Mouse (Mus musculus): ENCODE data around the gene Spsb1.

Gene Spsb1

DNA sequence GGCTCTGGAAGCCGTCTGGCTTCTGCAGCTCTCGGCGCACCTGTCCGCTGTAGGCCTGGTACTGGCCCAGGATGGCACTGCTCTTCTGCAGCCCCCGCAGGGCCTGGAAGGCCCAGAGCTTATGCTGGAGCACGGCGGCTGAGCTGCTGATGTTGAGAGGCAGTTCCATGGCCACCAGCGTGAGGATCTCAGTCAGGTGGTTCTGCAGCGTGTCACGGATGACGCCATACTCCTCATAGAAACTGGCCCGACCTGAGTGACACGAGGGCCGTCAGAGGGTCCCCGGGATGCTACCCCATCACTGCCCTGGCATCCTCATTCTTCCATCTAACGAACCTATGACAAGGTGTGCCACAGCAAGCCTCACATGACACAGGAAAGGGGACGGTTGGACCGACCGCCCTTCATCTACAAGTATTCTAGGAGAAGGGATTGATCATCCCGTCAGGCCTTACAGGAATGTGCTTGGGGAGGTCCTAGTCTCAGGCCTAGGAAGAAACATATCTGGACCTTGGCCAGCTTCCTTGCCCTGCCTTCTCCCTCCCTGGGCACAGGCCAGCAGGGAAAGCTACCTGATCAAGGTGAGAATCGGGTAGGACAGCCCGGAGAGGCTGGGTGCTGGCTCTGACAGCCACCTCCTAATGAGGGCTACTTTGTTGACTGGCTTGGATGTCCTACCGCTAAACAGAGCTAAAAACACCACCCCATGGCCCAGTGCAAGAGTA lies 29.2 kb upstream of the Spsb1 start:
- in situ Hi-C loops (cut with MboI), result no loop called here

DNA sequence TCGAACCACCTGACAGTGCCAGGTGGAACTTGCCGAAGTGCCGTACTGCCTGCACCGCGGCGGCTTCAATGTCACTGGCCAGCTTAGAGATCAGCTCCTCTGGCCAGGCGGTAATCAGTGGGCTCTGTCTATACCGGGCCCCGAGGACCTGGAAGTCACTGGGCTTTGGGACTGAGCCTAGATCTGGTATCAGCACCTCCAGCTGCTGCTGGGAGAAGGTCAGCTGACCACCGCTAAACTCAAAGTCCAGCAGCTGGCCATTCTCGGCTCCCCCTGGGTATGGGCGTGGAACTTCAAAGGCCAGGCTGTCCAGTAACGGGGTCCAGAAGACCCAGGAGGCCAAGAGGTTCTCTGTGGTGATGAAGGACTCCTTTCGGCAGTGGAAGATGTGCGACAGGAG lies 27.3 kb upstream of the Spsb1 start:
- in situ Hi-C loops (cut with MboI), result no loop called here

DNA sequence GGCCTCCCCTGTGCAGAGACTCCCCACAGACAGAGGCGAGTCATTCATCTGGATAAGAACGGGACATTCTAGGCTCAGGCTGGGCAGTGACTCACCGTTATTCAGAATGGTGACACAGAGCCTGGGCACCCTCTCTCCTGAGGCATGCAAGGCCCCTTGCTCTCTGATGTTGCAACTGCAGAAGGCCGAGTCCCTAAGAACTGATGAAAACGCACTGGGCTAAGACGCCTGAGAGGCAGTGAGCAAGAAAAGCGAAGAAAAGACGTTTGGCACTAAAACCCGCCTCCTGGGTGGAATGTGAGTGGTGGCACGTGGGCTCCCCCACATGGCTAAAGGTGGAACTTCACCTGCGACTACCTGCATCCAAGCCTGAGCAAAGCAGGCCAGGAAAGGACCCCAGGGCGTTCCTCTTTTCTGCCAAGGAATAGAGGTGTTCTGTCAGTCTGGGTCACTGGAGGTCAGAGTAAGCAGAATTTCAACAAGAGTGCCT lies 25.0 kb upstream of the Spsb1 start:
- in situ Hi-C loops (cut with MboI), result no loop called here

DNA sequence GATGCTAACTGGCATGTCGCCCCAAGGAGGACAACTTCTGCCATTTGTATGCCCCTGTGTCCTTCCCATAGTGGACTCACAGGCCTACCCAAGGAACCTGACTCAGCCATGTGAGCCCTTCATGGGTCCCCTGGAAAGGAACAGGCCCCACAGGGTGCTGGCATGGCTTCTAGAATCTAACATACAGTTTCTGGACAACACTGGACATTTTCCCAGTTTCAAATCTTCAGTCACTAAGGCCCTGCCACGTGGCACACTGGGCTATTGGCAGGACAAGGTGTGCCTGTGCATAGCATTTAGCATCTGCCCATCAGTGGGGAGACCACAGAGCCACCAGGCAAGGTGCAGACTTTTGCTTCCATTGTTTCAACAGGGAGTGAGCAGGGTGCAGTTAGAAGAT lies 24.0 kb upstream of the Spsb1 start:
- in situ Hi-C loops (cut with MboI), result no loop called here

DNA sequence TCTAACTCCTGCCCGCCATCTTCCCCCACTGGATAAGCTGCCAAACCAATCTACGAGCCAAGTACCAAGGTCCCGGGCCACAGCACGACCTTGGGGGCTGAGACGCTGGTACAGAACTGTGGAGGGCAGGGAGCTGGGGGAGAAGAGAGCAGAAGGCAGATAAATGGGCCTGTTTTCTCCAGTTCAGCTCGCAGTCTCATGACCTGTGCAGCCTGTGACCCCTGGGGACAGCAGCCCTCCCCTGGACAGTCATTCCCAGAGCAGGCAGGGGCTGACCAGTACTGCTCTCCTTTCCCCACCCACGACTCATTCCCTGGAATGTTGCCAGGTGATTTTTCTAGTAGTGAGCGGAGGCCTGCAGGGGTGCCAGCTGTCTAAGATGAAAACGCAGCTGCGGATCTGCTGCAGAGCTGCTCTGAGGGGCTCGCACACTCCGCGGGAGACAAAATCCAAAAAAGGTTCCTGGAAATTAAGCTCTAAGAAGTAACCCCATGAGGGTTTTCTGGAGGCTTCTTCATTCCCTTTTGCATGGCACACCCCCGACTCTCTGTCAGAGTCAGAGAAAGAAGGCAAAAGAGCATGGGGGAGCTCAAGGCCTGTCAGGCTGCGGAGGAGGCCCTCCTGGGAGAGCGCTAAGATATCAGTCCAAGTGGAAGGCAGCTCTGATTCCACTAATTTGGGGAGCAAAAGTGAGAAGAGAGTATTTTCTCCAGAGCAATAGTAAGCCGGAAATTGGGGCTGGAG lies 23.1 kb upstream of the Spsb1 start:
- in situ Hi-C loops (cut with MboI), result no loop called here

DNA sequence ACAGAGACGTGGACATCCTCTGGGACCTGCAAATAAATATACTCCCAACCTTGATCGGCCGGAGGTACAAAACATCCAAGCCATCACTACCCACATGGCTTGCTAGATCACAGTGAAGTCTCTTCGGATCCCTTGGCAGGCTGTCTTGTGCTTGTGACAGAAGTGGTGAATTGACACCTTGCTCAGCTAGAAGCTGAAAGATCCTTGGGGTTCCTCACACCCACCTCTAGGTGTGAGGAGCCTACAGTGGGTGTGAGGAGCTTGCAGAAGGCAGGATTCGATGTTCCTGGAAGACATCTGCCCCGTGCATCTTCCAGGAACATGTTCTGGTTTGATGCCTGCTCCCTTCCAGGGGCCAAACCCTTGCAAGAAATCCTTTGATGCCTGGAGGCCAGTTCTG lies 22.3 kb upstream of the Spsb1 start:
- in situ Hi-C loops (cut with MboI), result no loop called here

DNA sequence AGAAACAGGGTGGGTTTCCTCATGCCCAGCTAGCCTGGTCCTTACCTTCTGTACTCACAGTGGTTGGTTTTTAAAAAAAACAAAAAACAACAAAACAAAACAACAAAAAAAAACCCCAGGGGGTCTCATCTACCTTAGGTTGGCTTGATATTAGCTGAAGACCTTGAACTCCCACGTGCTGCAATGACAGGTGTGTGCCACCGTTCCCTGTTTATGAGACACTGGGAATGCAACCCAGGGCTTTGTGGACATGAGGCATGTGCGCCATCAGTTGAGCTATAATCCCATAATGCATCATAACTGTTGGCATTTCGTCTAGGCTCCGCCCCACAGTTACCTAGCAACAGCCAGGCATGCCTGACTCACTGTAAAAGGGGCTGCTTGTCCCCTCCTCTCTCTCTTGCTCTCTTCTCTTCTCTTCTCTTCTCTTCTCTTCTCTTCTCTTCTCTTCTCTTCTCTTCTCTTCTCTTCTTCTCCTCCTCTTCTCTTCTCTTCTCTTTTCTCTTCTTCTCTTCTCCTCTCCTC lies 20.9 kb upstream of the Spsb1 start:
- in situ Hi-C loops (cut with MboI), result no loop called here

DNA sequence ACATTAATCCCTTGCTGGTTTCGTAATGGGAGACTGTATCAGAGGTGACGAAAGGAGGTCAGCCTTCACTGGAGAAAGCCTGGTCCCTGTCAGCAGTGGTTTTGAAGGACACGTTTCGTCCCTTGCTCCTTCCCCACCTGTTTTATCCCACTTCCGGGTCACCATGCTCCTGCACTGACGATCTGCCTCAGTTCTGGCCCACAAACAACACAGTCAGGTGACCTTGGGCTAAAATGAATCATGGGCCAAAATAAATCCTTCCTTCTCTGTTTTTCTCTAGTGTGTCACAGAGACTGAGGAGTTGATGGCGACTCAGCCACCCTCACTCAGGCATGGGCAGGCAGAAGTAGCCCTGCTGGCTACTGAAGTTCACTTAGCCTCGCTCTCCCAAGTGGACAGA lies 20.4 kb upstream of the Spsb1 start:
- in situ Hi-C loops (cut with MboI), result no loop called here

DNA sequence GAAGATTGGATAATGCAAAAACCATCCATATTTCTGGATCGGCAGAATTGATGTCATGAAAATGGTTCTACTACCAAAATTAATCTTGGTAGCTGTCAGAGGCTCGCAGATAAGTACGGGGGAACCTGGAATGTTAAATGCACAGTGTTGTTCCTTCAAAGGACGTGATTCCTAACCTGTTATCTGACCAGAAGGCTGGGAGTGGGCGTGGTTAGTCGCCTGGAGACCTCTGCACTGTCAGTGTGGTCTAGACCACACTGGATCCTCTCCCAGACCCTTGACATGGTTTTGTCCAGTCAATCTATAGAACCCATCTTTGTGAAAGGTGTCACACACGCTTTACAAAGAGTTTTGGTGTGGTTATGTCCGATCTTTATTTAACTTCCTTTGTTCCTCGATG lies 16.6 kb upstream of the Spsb1 start:
- in situ Hi-C loops (cut with MboI), result no loop called here

DNA sequence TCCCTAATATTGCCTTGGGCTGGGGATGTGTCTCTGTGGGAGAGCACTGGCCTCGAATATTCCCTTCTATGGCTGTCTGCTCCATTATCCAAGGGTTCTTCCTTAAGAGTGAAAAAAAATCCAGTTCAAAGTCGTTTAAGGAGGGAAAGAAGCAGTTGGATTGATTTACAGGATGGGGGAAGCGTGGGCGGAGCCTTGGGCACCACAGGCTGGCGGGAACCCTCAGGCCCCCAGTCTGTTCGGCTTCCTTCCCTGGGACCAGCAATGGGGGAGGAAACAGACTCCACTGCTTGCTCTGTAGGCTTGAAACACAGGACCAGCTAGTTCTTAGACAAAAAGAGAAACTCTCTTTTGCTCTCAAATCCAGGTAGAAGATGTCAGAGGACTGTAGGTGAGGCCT lies 13.7 kb upstream of the Spsb1 start:
- in situ Hi-C loops (cut with MboI), result no loop called here

DNA sequence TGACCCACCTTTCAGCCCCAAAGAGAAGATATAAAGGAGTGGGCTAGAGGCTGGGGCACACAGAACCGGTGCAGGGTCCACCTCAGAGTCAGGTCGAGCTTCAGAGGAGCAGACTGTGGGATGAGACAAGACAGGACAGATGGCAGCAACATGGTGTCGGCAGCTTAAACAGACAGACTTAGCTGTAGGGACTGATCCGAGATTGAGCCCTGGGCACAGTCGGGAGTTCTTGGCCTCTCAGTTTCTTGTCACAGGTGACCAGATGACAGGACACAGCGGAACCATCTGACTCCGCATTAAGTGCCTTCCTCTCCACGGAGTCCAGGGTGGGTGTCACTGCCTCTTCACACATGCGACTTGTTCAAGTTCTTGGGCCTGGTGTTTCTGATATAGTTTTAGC lies 12.1 kb upstream of the Spsb1 start:
- in situ Hi-C loops (cut with MboI), result no loop called here

DNA sequence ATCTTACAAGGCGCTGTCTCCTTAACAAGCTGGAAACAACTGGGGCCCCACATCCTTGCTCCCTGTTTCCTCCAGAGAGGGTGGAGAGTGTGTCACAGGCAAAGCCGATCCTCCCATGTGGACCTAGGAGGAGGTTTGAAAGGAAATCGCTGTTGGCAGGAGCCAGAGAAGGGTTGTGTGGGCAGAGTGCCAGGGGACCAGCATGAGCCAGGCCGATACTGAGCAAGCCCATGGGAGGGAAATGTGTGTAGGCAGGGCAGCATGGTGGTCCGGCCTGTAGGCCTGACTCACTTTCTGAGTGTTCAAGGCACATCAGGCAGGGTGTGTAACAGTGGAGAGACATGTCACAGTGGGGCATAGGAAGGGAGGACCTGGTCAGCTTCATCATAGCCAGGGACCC lies 11.4 kb upstream of the Spsb1 start:
- in situ Hi-C loops (cut with MboI), result no loop called here

DNA sequence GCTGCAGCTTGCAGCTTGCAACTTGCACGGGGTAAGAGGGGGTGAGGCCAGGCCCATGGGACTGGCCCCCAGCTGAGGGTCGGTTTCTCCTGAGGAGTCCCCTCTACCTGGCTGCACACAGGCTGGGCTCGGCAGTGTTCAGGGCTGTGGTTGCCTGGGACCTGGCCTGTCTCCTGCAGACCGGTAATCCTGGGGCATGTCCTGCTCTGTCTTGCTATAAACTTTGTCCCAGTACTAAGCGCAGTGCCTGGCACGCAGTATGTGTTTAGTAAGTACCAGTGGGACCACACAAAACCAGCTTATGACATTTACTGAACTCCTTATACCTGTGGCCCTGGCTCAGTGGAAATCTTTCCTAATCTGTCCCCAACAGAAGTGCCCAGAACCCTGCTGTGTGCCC lies 10.8 kb upstream of the Spsb1 start:
- in situ Hi-C loops (cut with MboI), result no loop called here

DNA sequence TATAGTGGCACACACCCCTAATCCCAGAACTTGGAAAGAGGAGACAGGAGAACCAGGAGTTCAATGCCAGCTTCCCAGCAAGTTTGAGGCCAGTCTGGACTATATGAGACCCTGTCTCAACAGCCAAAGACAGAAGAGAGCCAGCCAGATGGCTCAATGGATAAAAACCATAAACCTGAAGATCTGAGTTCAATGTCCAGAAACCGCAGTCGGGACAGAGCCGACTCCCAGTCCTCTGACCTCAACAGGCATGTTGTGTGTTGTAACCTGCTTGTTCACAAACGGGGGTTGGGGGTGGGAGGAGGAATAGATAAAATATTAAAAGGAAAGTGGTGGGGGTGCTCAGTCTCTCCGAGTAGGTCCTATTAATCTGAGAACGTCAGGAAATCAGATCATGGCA lies 10.4 kb upstream of the Spsb1 start:
- in situ Hi-C loops (cut with MboI), result no loop called here

DNA sequence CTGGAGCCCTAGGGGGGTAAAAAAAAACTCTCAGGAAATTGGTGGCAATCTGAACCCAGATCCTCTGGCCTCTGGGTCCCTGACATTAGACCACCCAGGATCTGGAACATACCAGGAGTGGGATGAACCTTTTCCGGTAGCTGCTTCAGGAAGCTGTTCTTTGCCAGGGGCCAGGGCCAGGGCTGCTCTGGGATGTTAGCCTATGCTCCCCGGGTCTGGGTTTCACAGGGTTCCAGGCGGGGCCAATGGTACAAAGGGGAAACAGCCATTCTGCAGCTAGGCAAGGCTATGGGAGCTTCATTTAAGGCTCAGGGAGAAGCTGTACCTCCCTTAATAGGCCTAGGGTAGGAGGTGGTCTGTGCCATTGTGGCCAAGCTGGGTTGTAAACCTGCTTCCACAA lies 9.9 kb upstream of the Spsb1 start:
- in situ Hi-C loops (cut with MboI), result no loop called here

DNA sequence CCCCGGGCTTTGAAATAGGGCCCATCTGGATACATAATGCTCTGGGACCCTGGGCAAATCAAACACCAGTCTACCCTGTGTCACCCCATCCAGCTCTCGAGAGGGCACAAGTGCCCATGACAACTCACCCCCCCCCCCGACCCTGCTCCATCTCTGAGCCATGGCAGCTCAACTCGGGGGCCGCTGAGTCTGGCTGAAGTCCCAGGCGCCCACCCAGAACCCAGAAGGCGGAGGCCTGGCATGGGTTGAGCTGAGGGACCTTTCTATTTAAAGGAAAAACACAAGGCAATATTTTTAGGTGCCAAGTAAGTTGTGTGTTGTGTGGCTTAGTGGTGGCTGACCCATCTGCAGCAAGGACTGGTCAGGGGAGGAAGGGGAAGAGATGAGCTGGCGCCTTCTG lies 9.4 kb upstream of the Spsb1 start:
- in situ Hi-C loops (cut with MboI), result no loop called here

DNA sequence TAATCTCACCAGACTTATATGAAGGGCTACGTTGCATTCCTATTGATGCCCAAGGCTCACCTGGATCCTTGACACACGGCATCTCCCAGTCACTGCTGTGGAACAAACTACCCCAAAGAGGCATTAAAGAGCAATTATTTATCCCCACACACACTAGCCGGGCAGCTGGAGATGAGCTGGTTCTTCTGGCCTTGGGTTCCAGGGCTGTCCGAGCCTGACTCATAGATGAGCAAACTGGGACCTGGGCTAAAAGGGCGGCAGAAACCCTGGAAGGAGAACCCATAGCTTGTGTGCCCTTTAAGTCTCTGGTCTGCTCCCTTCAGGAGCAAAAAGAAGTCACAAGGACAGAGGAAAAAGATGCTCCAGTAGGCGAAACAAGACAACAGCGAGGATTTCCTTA lies 5.5 kb upstream of the Spsb1 start:
- in situ Hi-C loops (cut with MboI), result no loop called here

DNA sequence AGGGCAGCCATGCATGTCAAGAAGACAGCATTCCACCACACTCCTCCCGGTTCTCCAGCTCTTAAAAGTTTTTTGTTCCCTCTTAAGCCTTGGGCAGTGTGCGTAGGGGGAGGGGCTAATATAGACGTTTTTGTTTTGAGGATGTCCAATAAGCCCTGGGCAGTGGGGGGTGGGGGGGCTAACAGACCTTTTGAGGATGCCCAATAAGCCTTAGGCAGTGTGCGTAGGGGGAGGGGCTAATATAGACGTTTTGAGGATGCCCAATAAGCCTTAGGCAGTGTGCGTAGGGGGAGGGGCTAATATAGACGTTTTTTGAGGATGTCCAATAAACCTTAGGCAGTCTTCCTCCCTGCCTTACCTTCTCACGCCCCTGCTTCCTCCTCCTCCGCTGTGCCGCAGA lies 5.0 kb upstream of the Spsb1 start:
- in situ Hi-C loops (cut with MboI), result loop anchor here (5.0 kb wide), 1 partner anchor 123 kb away; no protein-coding TSS in a partner anchor

DNA sequence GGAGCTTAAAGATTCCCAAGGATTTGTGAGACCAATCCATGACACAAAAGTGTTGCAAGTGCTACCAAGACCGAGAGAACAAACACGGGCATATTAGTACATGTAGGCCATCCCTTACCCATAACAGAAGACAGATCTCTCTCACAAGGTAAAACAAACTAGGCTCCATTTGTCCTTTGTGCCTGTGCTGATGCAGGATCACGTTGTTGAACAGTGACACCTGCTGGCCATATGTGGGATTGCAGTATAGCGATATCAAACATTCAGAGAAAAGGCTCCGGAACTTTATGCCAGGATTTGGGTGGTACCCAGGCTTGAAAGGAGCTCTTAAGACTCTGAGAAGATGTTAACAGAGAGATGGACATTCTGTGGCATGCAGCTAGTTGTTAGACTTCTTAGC lies 3.7 kb upstream of the Spsb1 start:
- in situ Hi-C loops (cut with MboI), result loop anchor here (5.0 kb wide), 1 partner anchor 121 kb away; no protein-coding TSS in a partner anchor

DNA sequence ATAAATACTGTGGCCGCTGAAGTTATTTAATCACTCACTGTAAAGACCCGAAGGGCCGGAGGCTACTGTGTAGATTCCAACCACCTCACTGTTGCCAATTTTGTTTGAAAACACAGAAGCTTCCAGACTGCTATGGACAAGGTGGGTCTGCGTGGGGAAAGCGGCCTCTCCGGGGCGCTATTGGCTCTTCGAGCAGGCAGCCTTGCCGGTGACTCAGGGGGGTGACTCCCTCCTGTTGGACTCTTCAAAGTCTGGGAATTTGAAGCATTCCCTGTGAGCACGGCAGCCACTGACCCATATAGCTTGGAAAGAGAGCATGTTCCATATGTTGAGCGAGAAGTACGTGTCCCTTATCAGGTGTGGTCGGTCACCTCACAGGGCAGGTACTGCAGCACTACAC lies 1.2 kb upstream of the Spsb1 start:
- in situ Hi-C loops (cut with MboI), result loop anchor here (5.0 kb wide), 1 partner anchor 119 kb away; no protein-coding TSS in a partner anchor

DNA sequence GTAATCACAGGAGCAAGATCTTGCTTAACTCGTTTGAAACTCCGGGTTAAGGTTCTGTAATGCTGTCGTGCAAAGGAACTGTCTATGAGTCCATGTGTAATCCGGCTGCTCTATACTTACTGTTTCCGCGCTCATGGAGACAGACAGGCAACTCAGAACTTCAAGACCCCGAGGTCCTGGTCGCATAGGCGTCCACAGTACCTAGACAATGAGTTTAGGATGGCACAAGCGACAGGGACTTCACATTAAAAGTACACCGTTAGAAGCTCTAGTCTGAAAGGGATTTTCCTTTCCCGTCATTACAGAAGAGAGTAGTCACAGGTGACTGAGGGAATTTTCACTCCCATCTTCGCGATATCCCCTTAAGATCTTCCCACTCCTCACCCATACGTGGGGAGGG lies 788 bp upstream of the Spsb1 start:
- in situ Hi-C loops (cut with MboI), result loop anchor here (5.0 kb wide), 1 partner anchor 118 kb away; no protein-coding TSS in a partner anchor

DNA sequence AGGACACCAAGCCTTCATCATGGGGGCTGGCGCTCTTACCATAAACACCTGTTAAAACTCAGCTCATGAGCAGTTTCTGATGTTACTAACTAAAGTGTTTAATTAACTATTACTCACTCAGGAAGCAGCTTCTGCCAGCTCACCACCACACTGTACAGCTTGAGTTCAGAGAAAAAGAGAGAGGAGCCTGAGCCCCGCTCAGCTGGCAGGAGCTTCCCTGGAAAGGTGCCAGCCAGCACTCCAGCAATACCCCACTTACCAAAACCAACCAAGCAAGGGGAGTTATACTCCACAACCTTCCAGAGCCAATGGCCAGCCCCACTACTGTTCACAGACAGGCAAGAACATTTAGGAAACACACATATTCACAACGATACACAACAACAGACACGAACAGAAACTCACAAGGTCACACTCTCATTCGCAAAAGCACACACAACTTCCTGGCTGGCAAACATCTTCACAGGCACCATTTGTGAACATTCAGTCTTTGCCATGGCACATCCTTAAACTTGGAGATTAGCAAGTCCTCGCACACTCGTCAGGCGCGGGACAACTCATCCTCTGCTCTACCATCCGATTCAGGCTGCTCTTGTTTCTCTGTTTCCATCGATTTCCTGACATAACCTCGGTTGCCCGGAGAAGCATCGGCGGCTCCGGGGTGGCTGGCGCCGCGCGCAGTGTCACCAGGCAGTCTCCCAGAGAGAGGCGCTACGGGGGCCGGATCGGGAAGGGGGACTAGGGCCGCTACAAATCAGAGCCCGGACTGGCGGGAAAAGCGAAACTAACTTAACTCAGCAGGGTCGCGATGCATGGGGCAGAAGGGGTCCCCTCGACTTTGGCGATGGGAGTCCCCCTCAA lies 992 bp downstream of the Spsb1 start:
- in situ Hi-C loops (cut with MboI), result no loop called here

All from mature B cell (primary cell).